Mouse (Mus musculus) stomach, embryonic 14.5 days (tissue): ENCODE measurements around the gene Cdcp1. TPM values are rescaled to one million over a fixed set of nuclear protein-coding genes. Genes with fewer than 3 reads are reported as not detected.

ENCODE experiments used
- ATAC-seq: fragments of 200-750 bp; cut with Nextera tagmentation; 2 replicates; pipeline ENCODE4 v1.8.0; 2017; ENCODE audit warnings: low read depth, moderate TSS enrichment; ENCODE audit not compliant: insufficient number of reproducible peaks, insufficient read depth, low FRiP score
- H3K27ac ChIP-seq: fragments of 300-500 bp; sonication (generic); 2 replicates; pipeline ENCODE4 v1.5.1; 2014; ENCODE audit warnings: mild to moderate bottlenecking, low read length, moderate library complexity, mixed read lengths
- H3K27me3 ChIP-seq: fragments of 300-500 bp; sonication (generic); 2 replicates; pipeline ENCODE4 v1.6.1; 2014; ENCODE audit warnings: low read length, control low read depth, mixed read lengths; ENCODE audit not compliant: control insufficient read depth, insufficient read depth
- H3K36me3 ChIP-seq: fragments of 300-500 bp; sonication (generic); 2 replicates; pipeline ENCODE4 v1.6.1; 2014; ENCODE audit warnings: mild to moderate bottlenecking, control low read depth, low read length, moderate library complexity, mixed read lengths; ENCODE audit not compliant: control insufficient read depth, insufficient read depth
- H3K4me1 ChIP-seq: fragments of 300-500 bp; sonication (generic); 2 replicates; pipeline ENCODE4 v1.6.1; 2014; ENCODE audit warnings: low read length, control low read depth, mixed read lengths; ENCODE audit not compliant: control insufficient read depth, insufficient read depth
- H3K4me2 ChIP-seq: fragments of 300-500 bp; sonication (generic); replicated peaks from 2 replicates; pipeline ENCODE4 v1.6.1; 2014; ENCODE audit warnings: low read depth, low read length, control low read depth
- H3K4me3 ChIP-seq: fragments of 300-500 bp; sonication (generic); 2 replicates; pipeline ENCODE4 v1.5.1; 2014; ENCODE audit warnings: low read depth, low read length, control low read depth
- H3K9ac ChIP-seq: fragments of 300-500 bp; sonication (generic); replicated peaks from 2 replicates; pipeline ENCODE4 v1.6.1; 2014; ENCODE audit warnings: low read depth, mild to moderate bottlenecking, control low read depth, low read length, moderate library complexity, mixed read lengths
- H3K9me3 ChIP-seq: fragments of 300-500 bp; sonication (generic); 2 replicates; pipeline ENCODE4 v1.6.1; 2016; ENCODE audit warnings: low read depth, low read length, control low read depth; ENCODE audit not compliant: control insufficient read depth
- WGBS: fragments of 180-500 bp; shearing (Covaris S2); extraction: QIAGEN DNeasy Blood & Tissue Kit; methylation state at CpG from one replicate; pipeline ENCODE4 v1.1.7; 2014; 5-methylcytosine and 5-hydroxymethylcytosine counted together
- polyA plus RNA-seq: library from polyadenylated mRNA; unstranded; fragments of >200 nt; fragmentation: Nextera tagmentation; extraction: Ambion mirVana; gene quantifications from 2 replicates; pipeline ENCODE4 v1.2.1, GENCODE M21; 2014

The Cdcp1 gene
- polyA plus RNA-seq, result 15.1 and 15.8 TPM in 2 replicates

DNA sequence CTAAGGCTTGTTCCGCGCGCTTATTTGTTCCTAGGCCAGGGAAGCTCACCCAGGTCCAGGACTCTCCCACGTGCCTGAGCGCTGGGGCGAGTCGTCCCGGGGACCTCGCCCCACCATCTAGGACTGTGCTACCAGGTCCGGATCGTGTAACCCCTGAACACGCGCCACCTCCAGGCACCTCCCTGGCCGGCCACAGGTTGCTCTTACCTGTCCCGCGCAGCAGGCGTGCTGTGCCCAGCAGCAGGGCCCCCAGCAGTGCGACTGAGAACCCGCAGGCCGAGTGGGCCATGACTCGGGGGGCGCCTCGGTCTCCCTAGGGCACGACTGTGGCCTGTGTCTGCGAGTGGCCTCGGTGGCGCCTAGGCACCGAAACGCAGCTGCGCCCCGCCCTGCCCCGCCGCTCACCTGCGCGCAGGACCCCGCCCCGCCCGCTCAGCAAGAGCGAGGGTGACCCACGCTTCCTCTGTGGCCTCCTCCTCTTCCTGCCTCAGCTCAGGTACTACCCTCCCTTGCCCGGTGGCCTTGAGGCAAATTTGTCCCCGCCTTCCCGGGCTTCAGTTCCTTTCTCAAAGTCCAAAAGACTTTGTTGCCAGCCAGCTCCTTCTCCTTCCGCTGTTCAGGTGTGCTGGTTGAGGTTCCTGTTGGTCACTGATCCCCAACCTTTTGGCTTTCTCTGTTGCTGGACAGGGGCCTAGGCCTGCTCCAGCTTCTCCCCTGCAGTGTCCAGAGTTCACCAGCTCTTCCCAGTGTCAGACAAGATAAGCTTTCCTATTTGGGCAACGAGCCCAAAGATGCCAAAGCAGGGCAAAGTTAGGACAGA is at the start of gene Cdcp1:
Cdcp1 (minus strand) TSS at position 418 of the 820 bp plus-strand sequence.
- peak; percentile 92 for ATAC-seq
- H3K4me1 ChIP-seq, result no peaks in the 10 kb centered on the region
- WGBS, result 6% methylated on average over 45 of the region's 45 CpGs
- H3K36me3 ChIP-seq, result no peaks in the 10 kb centered on the region
- peak within 1 kb of the TSS; percentile 37 for H3K4me3 ChIP-seq
- H3K9ac ChIP-seq, result peak within 1 kb of the TSS; percentile 36; the same call in 1 of the 2 replicates
- H3K9me3 ChIP-seq, result no peaks in the 10 kb centered on the region
- H3K27me3 ChIP-seq, result no peaks in the 10 kb centered on the region
- peak within 1 kb of the TSS; percentile 43 for H3K4me2 ChIP-seq
- H3K27ac ChIP-seq, result peak within 1 kb of the TSS; percentile 52; the same call in 1 of the 2 replicates

DNA sequence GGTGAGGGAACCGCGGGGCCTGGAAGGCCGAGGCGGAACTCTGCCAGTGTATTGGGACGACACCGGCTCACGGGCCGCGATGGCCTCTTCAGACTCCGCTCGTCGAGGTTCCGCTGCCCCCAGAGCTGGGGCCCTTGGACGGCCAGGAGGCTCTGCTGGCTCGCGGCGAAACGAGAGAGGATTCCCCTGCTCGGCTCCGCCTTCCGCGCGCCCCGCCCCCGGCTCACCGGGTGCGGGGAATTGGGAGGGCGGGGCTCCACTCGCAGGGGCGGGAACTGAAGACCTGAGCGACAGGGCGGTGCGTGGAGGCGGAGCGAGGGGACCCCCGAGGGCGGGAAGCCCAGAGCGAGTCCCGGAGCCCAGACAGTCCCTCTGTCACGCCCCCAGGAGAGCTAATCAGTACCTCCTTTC is 44.8 kb upstream of the Cdcp1 start, which contains the start of gene Tmem158:
Tmem158 (minus strand) TSS at position 154 of the 411 bp plus-strand sequence.
- H3K4me2 ChIP-seq, result peak within 1 kb of the TSS; percentile 91
- H3K9ac ChIP-seq, result peak within 1 kb of the TSS; percentile 68
- H3K27me3 ChIP-seq, result no peaks in the 10 kb centered on the region
- no peaks in the 10 kb centered on the region for H3K36me3 ChIP-seq
- under 1% methylated on average over 39 of the region's 40 CpGs for WGBS
- peaks cover 6% of the 10 kb centered on the region; the same call in 1 of the 2 replicates for H3K4me1 ChIP-seq
- H3K9me3 ChIP-seq, result no peaks in the 10 kb centered on the region
- H3K4me3 ChIP-seq, result peak within 1 kb of the TSS; percentile 84
- ATAC-seq, result peak; percentile 93
- peak within 1 kb of the TSS; percentile 63; the same call in 1 of the 2 replicates for H3K27ac ChIP-seq

DNA sequence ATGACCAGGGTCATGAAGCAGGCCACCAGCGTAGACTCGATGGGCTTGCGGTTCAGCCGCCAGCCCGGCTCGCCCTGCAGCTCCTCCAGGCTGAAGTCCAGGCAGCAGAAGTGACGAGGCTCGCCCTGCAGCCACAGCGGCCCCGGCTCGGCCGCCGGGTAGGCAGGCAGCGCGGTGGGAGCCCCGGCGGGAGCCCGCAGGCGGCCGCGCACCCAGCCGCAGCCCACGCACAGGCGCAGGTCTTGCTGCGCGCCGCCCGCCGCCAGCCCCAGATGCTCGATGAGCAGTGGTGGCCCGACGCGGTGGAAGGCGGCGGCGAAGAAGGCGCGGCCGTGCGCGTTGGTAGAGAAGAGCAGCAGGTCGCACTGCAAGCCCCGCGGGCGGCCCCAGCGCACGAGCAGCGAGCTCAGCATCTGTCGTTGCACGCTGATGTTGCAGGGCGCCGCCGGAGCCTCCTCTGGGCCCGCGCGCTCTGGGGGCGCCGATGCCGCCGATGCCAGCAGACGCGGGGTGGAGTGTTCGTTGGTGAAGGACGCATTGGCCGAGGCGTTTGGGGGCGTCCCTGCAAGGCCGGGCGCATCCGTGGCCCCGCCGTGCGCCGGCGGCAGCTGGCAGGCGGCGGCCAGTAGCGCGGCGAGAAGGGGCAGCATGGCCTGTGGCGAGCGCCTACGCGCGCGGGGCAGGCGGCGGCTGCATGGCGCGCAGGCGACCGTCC is 44.2 kb upstream of the Cdcp1 start:
- under 1% methylated on average over 90 of the region's 92 CpGs for WGBS
- ATAC-seq, result peak; percentile 72
- H3K27me3 ChIP-seq, result no peaks in the 10 kb centered on the region

DNA sequence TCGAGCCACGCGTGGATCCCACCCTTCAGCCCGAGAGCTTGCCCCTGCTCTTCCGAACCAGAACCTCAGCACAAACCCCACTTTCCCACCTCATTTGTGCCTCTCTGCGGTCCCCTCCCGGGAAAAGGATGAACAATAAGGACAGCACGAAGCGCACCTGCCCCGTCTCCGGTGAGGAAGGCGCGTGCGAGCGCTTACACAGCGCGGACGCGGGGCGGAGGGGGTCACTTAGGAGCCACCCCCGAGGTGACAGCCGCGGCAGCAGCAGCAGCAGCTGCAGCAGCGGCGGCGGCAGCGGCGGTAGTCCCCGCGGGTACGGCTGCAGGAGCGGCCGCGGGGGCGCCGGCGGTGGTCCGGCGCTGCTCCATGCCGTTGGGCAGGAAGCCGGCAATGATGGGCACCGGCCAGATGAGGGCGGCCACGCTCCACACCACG is 43.6 kb upstream of the Cdcp1 start:
- H3K9me3 ChIP-seq, result no peaks in the 10 kb centered on the region
- peaks cover 6% of the 10 kb centered on the region; the same call in 1 of the 2 replicates for H3K4me1 ChIP-seq
- H3K4me3 ChIP-seq, result peak overlapping the region; percentile 84
- peak overlapping the region; percentile 68 for H3K9ac ChIP-seq
- H3K27ac ChIP-seq, result peak overlapping the region; percentile 63; the same call in 1 of the 2 replicates
- no peaks in the 10 kb centered on the region for H3K36me3 ChIP-seq
- no peaks in the 10 kb centered on the region for H3K27me3 ChIP-seq
- ATAC-seq, result peak; percentile 19; the same call in 1 of the 2 replicates
- H3K4me2 ChIP-seq, result peak overlapping the region; percentile 91
- under 1% methylated on average over 45 of the region's 45 CpGs for WGBS

More for the DNA sequence above, 44.2 kb upstream of the Cdcp1 start:
- Histone ChIP-seq H3K9me3 (no peaks in the 10 kb centered on the region), H3K4me1 (peaks cover 6% of the 10 kb centered on the region; the same call in 1 of the 2 replicates), H3K4me3 (peak overlapping the region; percentile 84), H3K9ac (peak overlapping the region; percentile 68), H3K4me2 (peak overlapping the region; percentile 91), H3K36me3 (no peaks in the 10 kb centered on the region), H3K27ac (peak overlapping the region; percentile 63; the same call in 1 of the 2 replicates)

DNA sequence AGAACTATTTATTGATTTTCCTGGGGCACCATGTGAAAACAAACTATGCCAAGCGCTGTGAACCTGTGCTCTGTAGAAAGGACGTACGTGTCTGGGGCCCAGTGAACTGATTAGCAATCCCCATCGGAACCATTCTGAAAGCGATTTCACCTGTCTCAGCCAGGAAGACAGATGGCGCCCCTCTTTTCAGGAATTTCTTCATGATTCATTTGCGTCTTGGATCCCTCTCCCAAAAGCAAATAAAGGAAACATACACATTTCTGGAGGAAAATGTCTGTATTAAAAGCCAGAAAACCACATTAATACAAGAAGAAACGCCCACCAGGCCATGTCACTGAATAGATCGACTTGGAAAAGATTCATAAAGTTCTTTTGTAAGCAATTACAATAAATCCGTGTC is 43.0 kb upstream of the Cdcp1 start:
- no peak overlapping the region for H3K9ac ChIP-seq
- peaks cover 6% of the 10 kb centered on the region; the same call in 1 of the 2 replicates for H3K4me1 ChIP-seq
- 17% methylated on average over 10 of the region's 10 CpGs for WGBS
- H3K9me3 ChIP-seq, result no peaks in the 10 kb centered on the region
- no peaks in the 10 kb centered on the region for H3K27me3 ChIP-seq
- peak overlapping the region; percentile 91 for H3K4me2 ChIP-seq
- H3K36me3 ChIP-seq, result no peaks in the 10 kb centered on the region
- no peak overlapping the region for H3K27ac ChIP-seq
- H3K4me3 ChIP-seq, result peak overlapping the region; percentile 84; the same call in 1 of the 2 replicates
- no peak for ATAC-seq

DNA sequence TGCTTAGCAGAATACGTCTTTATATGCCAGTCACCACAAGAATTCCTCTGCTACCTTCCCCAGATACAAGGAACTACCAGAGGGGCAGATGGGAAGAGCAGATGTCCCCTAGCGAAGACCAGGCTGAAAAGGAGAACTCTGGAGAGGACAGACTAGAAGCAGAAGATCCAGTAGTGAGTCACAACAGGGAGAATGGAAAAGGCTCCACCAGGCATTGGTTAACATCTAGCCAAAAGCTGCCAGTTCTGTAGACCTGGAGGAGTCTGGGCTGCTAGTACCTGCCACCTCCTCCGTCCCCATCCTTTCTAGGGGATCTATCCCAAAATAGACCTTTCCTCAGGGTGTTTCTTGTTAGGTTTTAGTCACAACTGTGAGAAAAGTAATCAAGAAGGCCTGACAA is 39.9 kb upstream of the Cdcp1 start:
- no peaks in the 10 kb centered on the region for H3K36me3 ChIP-seq
- H3K9me3 ChIP-seq, result no peaks in the 10 kb centered on the region
- no peak overlapping the region for H3K4me2 ChIP-seq
- H3K4me1 ChIP-seq, result peaks cover 6% of the 10 kb centered on the region; the same call in 1 of the 2 replicates
- ATAC-seq, result no peak
- no peaks in the 10 kb centered on the region for H3K27me3 ChIP-seq
- 92% methylated on average over 3 of the region's 3 CpGs for WGBS
- H3K4me3 ChIP-seq, result no peak overlapping the region
- H3K9ac ChIP-seq, result no peak overlapping the region
- no peak overlapping the region for H3K27ac ChIP-seq

DNA sequence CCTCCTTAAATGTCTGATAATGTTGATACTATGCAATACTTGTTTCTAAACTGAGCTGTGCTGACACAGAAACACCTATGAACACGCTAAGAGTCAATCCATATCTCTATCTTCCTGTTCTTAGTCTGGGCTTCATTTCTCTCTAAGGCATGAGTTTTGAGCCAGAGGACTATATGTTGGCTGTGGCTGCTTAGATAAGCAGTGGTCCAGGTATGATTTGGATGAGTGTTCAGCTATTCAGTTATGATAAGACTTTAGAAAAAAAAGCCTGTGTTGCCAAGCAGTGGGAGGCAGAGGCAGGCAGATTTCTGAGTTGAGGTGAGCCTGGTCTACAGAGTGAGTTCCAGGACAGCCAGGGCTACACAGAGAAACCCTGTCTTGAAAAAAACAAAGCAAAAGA is 32.2 kb upstream of the Cdcp1 start:
- Histone ChIP-seq H3K4me1 (no peaks in the 10 kb centered on the region), H3K36me3 (no peaks in the 10 kb centered on the region), H3K27me3 (no peaks in the 10 kb centered on the region), H3K9ac (no peak overlapping the region), H3K4me2 (no peak overlapping the region), H3K27ac (no peak overlapping the region), H3K4me3 (no peak overlapping the region), H3K9me3 (no peaks in the 10 kb centered on the region)
- ATAC-seq, result no peak
- WGBS, result 70% methylated on average over 1 of the region's 1 CpGs

DNA sequence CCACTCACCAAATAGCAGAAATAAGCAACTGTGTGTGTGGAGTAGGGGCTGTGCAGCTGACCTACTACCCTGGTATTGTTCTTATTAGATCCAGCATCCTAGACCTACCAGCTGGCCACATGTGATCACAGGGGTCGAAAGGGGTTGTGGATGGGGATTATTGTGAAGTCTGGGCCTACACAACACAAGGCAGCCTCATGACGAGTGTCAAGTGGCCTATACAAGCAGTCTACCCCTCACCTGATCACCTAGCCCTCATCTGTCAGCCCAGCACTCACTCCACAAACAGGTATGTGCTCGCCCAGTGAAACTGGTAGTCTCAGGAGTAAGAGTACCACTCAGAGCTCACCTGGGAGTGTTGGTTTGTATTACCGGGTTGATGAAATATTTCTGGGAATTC is 29.3 kb upstream of the Cdcp1 start:
- Histone ChIP-seq H3K4me3 (no peak overlapping the region), H3K9ac (no peak overlapping the region), H3K36me3 (no peaks in the 10 kb centered on the region), H3K4me2 (no peak overlapping the region), H3K27ac (no peak overlapping the region), H3K9me3 (no peaks in the 10 kb centered on the region), H3K27me3 (no peaks in the 10 kb centered on the region), H3K4me1 (no peaks in the 10 kb centered on the region)
- ATAC-seq, result no peak
- WGBS, result 82% methylated on average over 4 of the region's 4 CpGs
